Mouse (Mus musculus) adrenal gland, adult (tissue): ENCODE measurements at regions not wholly inside any gene's neighbourhood (a gene's known extent, or its start where the extent isn't known, plus 50 kb on each side); places are given as distances from the start of the nearest gene placed in this dataset.

Source experiments
- DNase-seq, 2 experiments: peaks; one replicate each; pipeline ENCODE4 v3.0.0; 2022 to 2023; ENCODE audit warnings: low spot score in 1 of 2; ENCODE audit not compliant: inconsistent age in 2 of 2

GRCm38 (mm10) chr9:74342176-74342575 is 232.0 kb downstream of the Wdr72 start:
- DNase-seq: peak; percentile 83 to 90

GRCm38 (mm10) chr9:74345027-74345426 is 234.9 kb downstream of the Wdr72 start:
- DNase-seq: peak in 1 of 2 experiments; percentile 35

GRCm38 (mm10) chr9:74348776-74349175 is 238.6 kb downstream of the Wdr72 start:
- peak in 1 of 2 experiments; percentile 23 for DNase-seq

- no peak for DNase-seq
Measured at GRCm38 (mm10) chr9:74365930-74366438, 255.8 kb downstream of the Wdr72 start.

GRCm38 (mm10) chr9:74376191-74376590 is 266.0 kb downstream of the Wdr72 start:
- no peak for DNase-seq

GRCm38 (mm10) chr9:74377204-74377603 is 267.0 kb downstream of the Wdr72 start:
- no peak for DNase-seq

GRCm38 (mm10) chr9:74384206-74384896 is 274.2 kb downstream of the Wdr72 start:
- DNase-seq: no peak

GRCm38 (mm10) chr9:74425594-74425993 is 315.4 kb downstream of the Wdr72 start:
- no peak for DNase-seq

GRCm38 (mm10) chr9:74449981-74450380 is 339.8 kb downstream of the Wdr72 start:
- no peak for DNase-seq

GRCm38 (mm10) chr9:74461084-74461483 is 350.9 kb downstream of the Wdr72 start:
- no peak for DNase-seq

- peak in 1 of 2 experiments; percentile 6 for DNase-seq
Measured at GRCm38 (mm10) chr9:74476830-74477229, 366.7 kb downstream of the Wdr72 start.

- no peak for DNase-seq
Measured at GRCm38 (mm10) chr9:74479273-74479672, 369.1 kb downstream of the Wdr72 start.

- no peak for DNase-seq
Measured at GRCm38 (mm10) chr9:74513887-74514286, 347.8 kb upstream of the Onecut1 start.

- DNase-seq: no peak
Measured at GRCm38 (mm10) chr9:74528550-74528949, 333.2 kb upstream of the Onecut1 start.

- DNase-seq: peak; percentile 47 to 79
Measured at GRCm38 (mm10) chr9:74530317-74530716, 331.4 kb upstream of the Onecut1 start.

GRCm38 (mm10) chr9:74530748-74531147 is 331.0 kb upstream of the Onecut1 start:
- no peak for DNase-seq

GRCm38 (mm10) chr9:74531986-74532385 is 329.7 kb upstream of the Onecut1 start:
- DNase-seq: no peak

GRCm38 (mm10) chr9:74534976-74535375 is 326.7 kb upstream of the Onecut1 start:
- DNase-seq: peak; percentile 5 to 46

- no peak for DNase-seq
Measured at GRCm38 (mm10) chr9:74556116-74556515, 305.6 kb upstream of the Onecut1 start.

- DNase-seq: no peak
Measured at GRCm38 (mm10) chr9:74592757-74593156, 269.0 kb upstream of the Onecut1 start.

- no peak for DNase-seq
Measured at GRCm38 (mm10) chr9:74593970-74594369, 267.8 kb upstream of the Onecut1 start.

- DNase-seq: no peak
Measured at GRCm38 (mm10) chr9:74604415-74604814, 257.3 kb upstream of the Onecut1 start.

- no peak for DNase-seq
Measured at GRCm38 (mm10) chr9:74621957-74622356, 239.8 kb upstream of the Onecut1 start.
